Mouse (Mus musculus) induced T-regulatory cell, adult 2 months (primary cell): ENCODE data around the gene Pdgfc.
"Not testable (repeated sequence)": the region's sequence is repeated elsewhere in the genome, so short reads cannot be mapped to it uniquely, and the experiment has no call there.

Source experiments
- DNase-seq: peaks from one replicate; pipeline ENCODE4 v3.0.0-alpha.2; 2012; ENCODE audit warnings: low read depth

The Pdgfc gene

DNA sequence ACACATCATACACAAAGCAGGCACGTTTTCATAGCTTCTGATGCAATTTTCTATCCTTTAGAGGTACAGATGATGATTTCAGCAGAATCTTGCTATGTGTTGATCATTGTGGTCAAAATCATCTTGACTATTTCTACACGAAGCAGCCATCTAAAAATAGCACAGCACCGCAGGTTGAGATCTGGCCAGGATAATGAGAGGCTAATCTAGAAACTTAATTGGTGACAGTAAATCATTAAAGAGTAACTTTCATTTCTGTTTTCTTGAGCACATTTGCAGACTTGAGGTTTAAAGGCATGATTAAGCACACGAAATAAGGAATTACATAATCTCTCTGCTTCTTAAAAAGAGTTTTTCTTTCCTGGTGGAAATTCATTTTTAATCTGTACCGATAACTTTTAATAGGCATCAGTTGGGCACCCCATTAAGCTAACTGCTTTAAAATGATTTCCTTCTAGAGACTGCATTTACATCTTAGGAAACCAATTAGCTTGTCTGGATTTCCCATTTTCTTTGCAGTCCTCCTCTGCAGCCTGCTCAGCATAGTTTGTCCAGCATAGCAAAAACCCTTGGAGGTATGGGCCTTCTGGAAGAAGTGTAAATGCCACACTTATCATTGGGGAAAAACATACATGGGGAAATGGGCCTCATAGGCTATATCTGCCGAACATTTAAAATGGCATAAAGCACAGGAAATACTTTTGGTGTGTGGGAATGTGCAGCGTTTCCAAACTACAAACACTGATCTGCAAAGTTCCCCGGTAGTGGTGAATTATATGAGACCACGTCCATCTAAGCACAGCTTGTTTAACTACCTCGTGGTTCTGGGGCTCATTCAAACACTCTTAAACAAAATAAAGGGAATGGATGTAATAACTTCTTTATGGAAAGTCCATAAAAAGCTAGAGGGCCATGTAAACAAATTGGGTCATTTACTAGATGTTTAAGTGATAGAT is 10.7 kb downstream of the Pdgfc start:
- DNase-seq = no peak

DNA sequence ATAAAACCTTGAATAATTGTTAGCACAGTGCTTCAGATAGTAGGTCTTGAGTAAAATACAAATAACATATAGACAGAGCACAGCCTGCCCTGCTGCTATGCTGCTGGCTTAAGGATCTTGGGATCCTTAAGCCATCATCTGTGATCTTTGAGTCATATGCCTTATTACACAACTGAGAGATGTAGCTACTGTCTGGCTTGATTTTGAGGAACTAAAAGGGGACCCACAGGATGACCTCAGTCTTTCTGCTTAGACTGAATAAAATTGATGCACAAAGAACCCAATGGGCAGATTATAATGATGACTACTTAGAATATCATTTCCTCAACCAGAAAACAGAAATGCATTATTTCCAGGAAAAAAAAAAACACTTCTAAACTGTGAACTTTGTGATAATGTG is 15.3 kb downstream of the Pdgfc start:
- DNase-seq = no peak

DNA sequence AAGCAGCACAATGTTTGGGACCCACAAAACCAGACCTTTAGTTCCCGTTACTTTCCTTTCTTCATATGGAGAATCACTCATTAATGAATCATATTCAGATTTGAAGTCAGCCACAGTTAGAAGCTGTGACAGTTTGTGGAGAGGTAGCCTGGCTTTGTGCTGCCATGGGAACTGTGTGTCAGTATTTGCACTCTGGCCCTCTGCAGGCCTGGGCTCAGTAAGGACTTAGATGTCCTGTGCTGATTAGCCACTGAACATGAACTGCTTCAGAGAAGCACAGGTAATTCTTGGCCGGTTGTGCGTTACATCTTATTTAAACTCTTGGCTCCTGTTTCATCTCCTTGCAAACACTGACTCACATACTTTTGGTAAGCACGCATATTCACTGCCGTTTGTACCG is 16.2 kb downstream of the Pdgfc start:
- no peak for DNase-seq

DNA sequence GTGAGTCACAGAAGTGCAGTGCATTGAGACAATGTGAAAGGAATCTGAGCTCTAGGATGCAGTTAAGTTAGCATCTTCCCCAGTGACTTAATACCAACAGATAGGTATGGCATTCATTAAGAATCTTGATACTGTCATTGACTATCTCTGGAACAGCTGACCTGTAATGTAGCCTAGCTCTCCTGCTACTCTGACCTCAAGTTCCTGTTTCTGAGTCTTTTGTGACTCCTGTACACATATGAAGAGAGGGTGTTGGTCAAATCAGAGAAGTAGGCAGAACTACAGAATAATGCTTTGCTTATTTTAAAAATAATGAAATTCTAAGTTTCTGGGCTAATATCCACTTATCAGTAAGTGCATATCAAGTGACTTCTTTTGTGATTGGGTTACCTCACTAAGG is 17.9 kb downstream of the Pdgfc start:
- DNase-seq = no peak

DNA sequence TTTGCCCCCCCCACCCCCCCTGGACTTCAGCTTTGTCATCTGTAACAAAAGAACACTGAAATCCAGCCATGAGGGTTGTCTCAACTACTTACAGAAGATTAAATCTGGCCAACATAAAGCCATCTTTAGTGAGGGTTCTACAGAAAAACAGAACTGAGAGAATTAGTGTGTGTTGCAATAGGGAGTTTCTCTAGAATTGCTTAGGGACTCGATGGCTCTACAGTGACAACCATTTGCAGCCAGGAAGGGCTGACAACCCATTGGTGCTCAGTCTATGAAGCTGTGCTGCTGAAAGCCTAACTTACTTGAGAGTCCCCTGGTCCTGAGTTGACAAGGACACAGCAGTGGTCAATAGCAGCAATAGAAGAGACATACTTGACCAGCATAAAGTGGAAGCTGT is 21.5 kb downstream of the Pdgfc start:
- no peak for DNase-seq

DNA sequence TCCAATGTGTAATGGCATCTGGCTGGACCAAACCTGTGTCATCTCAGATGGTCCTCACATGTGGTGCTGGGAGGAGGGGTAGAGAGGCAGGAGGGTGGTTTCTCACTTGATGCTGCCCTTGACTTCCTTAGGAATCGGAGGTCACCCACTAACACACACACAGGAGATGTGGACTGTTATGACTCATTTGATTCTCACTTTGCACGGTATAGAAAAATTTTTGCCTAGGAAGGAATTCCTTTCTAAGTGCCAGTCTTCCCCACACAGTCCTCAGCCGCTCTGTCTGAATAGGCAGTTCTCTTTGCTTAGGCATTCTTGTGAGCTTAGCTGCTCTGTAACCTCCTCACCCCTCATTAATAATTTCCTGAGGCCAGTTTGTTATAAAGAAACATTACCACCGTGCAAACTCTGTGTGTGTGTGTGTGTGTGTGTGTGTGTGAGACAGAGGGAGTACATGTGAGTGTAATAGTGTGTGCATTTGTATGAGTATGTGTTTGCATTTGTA is 22.4 kb downstream of the Pdgfc start:
- DNase-seq = no peak

DNA sequence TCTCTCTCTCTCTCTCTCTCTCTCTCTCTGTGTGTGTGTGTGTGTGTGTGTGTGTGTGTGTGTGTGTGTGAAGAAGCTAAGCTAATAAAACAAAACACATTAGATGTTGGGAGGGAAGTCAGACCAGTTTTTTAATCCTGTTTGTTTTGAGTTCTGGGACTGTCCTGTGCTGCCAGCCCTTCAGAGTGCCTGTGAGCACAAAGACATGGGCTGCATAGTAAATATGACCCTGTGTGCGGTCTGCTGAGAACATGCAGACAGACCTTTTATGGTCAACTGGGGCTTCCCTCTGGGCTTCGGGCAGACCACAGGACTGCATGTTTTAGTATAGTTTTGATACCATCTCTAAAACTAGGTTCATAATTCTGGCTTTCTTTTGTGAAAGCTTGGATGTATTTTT is 32.3 kb downstream of the Pdgfc start:
- DNase-seq = no peak

DNA sequence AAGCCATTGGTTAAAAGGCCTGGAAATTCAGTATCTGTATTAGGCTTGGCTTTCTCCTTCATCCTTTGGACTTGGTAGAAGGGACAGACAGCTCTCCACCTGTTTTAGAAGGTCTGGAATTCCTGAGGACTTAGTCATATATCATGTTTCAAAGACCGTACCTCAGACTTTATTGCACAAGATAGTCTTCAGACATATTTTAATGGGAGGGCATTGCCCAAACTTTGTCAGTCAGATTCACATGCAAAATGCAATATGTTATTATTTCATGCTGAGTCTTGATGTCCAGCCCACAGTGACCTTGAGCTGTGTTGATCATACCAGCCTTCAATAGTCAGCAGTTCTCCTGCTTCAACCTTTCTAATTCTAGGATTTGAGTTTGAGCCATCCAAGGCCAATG is 64.9 kb downstream of the Pdgfc start:
- no peak for DNase-seq

DNA sequence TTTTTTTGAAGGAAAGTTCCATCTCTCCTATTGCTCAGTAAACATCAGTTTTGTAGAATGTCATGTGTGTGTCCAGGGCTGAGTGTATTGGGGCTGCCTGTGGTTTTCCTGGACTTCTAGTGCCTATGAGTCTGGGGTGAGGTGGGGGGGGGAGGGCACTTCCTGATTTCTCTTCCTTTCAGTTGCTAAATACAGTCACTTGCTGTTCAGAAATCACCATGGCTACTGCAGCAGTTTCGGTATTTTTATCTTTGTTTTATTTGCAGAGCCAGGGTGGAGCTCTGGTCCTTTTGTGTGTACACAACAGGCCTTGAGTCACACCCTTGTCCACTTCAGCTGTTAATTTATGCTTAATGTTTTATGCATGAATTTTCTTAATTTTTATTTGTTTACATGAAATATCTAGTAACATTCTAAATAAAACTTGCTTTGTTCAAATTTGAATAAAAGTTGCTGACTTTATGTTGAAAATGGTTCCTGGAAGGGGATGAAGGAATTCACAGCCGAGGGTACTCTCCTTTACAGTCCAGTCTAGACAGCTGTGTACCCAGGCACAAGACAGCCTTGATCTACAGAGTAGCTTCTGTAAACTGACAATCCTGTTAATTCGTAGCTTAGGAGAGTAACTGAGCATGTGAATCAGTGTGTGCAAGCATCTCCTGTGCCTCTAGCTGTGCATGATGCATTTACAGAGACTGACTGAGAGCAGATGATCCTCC is 66.1 kb downstream of the Pdgfc start:
- no peak for DNase-seq

DNA sequence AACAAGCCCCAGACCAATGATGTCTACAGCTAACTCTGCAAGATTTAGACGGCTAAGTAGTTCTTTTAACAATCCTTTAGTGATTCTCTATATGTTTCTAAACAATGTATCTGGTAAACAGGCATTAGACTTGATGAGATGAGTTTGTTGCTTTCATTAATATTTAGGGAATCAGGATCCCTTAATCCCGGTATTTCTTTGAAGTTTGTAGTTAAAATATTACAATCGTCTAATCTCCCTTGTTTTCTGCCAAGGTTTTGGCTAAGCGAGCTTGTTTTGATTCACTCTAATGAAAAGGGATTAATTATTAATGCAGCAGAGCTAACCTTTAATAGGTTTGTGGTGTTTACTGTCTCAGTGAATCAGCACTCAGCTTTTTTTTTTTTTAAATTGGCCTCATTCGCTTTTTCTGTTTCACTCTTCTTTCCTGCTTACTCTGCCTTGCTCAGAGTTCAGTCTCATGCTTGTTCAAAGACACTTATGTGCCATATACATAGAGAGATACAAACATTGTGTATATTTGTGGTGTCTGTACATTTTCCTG is 66.7 kb downstream of the Pdgfc start:
- DNase-seq = no peak

DNA sequence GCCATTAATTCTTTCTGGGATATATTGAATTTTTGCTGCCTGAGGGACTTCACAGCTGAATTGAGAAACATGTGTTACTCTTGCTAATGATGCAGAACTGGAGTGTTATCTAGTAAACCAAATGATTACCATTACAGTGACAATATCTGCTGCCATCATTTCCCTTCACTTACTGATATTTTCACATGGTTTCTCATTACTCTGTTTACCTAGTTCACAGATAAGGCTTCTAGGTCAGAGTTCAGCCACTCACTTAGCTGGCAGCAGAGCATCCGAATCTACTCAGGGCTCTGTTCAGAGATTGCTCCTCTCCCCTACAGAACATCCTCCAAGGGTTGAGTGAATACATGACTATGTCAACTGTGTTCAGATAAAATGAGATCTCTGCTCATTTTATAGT is 71.3 kb downstream of the Pdgfc start:
- DNase-seq = no peak

DNA sequence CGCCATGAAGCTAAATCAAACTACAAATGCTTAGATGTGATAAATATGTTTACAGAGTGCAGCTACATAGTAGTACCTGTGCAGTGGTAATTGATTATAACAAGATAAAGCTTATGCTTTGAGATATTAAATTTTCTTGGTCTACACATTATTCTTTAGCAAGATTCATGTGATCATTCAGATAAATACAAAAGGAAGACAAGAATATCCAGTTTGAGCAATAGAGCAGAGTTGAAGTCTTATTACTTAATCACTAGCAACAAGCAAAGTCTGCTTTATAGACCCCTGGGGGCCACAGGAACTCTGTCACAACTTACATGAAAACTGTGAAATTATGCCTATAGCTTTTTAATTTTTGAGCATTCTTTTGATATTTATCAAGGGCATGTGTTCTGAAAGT is 74.8 kb downstream of the Pdgfc start:
- no peak for DNase-seq

DNA sequence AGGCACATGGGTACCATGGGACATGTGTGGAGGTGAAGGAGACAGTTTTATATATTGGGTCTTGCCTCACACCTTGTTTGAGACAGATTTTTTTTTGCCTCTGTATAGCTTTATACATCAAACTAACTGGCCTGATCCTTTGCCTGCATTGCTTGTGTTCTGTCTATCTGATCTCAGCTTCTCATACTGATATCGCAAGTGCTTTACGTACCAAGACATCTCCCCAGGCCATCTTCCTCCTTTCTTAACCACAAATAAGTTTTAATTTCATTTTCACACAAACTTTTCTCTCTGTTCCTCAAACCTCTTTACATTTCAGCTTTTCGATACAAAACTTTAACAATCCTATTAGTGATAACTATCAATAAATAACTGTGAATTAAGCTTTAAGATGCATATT is 76.7 kb downstream of the Pdgfc start:
- no peak for DNase-seq

DNA sequence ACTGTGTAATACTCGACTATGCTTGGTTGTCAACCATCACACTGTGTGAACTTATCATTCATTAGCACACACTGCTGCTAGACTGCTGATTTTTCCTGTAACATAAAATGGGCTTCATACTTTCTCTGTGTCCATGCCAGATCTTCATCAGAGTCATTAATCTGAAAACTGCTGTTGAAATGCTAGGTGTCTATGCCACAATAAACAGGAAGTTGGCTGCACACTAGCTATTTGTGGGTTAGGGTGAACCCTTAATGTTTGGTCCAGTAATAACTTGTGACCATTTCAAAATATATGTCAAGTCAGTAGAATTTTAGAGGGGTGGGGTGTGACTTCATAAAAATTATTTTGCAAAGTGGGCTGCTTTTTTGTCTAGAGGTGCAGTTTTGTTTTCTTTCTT is 84.4 kb downstream of the Pdgfc start:
- DNase-seq = no peak

DNA sequence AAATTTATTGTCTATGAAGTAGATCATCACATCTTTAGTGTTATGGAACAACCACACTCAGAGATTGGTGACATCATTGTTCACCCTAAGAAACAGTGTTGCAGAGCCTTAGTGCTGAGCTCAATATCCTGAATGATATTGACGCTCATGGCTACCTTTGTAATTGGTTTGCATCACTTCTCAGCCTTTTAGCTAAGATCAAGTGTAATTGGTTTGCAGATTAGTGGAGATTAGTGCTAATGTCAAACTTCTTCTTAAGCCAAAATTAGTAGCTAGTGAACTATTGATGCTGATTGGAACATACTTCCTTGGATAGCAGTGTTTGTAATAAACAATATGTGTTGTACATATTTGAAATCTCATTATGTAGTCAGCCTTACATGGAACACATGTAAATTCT is 85.5 kb downstream of the Pdgfc start:
- no peak for DNase-seq

DNA sequence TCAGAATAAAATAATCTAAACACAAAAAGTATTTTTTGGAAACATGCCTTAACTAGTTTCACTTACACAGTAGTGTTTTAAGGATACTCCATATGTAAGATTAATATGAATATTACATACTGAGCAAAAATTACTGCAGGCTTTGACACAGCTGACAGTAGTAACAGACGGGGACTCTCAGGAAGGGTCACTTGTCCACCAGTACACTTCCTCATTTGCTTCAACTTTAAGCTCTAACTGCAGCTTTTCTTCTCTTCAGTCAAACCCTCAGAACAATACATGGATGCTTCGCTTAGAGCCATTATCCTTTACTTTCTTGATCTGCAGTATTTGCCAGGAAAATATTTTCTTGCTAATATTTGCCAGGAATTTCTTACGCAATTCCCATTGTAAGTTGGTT is 87.2 kb downstream of the Pdgfc start:
- DNase-seq = no peak

DNA sequence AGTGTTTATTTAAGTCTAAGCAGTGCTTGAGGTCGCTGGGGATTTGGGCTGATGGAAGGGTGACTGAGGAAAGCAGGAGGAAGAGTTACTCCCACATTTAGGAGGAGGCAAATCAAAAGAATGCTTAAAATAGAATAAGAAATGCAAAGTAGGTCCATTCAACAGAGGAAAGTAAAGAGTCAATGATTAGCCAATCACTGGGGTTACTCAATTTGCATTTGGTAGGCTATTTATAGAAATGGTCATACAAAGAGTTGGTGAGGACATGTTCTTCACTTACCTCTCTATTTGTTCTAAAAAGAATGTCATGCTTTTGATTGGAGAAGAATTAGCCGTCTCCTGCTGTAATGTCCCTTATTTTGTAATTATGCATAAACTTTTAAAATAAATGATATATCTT is 90.8 kb downstream of the Pdgfc start:
- DNase-seq = no peak

DNA sequence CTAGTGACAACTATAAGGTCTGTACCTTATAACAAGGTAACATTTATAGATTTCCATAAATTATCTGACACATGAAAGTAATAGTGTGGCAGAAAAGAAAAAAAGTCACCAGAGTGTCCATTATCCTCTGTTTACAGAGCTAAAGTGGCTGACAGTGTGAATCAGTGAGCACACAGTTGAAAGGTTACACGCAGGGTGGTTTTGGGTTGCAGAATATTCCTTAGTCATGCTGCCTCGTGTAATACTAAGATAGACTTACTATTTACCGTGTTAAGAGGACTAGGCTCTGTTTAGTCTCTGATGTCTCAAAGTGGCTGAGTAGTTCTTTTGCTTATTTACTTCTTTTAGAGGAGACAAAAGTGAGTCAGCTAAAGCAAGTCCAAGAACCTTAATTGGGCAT is 100.8 kb downstream of the Pdgfc start:
- DNase-seq = no peak

DNA sequence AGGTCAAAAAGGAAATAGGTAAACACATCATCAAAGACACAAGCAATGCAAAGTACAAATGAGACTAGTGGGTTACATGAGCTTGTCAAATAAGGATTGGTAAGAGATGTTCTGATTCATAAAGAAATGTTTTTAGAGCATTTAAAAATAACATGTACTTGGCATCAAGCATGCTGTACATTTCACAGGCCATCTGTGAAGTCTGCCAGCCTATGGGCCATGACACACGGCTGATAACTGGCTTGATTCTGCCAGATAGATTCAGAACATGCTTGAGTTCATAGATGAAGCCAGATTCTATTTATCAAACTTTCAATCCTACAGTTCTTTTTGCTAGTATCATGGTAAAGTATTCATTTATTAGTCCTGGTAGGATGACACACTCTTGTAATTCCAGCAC is 101.8 kb downstream of the Pdgfc start:
- not testable (repeated sequence) for DNase-seq

DNA sequence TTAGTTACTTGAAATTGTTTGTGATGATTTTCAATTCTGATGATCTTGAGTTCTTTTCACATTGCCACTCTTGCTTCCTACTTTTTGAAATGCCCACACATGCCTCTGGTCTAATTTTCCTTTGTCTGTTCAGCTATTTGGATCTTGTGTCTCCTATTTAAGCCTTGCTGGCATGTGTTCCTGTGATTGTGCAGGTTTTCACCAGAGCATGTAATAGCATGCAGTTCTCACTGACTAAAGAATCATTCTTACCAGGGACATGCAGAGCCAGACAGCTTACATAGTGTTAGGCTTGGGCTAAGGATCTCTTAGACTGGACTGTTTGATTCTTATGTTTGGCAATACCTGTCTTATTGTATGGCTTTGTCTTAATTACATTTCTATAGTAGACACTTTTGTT is 107.5 kb downstream of the Pdgfc start:
- no peak for DNase-seq

DNA sequence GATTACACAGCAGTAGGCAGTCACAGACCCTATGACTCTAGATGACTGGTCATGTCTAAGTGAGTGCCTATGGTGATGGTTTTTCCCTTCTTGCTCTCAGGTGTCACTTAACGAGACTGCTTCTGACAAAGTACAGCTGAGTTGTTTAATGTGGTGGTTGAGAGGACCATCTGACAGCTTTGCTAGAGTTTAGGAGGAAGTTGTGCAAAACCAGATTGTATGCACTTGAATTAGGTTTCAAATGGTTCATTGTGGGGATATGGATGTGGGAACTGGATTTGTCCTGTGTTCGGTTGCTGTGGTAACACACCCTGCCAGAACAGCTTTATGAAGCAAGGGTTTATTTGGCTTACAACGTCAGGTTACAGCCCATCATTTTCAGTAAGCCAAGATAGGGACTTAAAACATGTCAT is 112.9 kb downstream of the Pdgfc start:
- DNase-seq = no peak

DNA sequence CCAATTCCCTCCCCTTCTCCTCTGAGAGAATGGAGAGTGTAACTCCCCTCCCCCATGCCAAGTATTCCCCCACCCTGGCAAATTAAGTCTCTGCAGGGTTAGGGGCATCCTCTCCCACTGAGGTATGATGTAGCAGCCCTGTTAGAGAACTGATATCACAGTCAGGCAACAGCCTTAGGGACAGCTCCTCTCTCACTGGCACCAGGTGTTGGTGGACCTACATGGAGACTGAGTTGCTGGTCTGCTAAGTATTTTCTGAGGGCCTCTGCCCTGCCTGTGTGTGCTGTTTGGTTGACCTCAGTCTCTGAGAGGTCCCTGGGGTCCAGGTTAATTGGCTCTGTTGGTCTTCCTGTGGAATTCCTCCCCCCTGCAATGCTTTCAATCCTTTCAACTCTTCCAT is 114.0 kb downstream of the Pdgfc start:
- no peak for DNase-seq

DNA sequence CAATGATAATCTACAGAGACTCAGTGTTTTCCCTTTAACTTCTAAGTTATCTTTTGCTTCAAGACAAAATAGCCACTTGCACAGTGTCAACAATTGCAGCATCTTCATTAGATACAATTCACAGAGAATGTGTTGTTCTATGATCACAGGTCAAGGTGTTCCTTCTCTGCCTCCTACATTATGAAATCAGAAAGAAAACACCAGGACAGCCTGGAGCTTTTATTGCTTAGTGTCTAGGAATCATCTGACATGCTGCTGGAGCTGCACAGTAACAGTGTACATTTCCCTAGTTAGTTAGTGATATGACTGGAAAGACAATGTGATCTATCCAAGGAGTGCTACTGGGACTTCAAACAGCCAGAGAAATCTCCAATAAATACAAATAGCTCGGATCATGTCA is 118.2 kb downstream of the Pdgfc start:
- DNase-seq = no peak
